Mouse (Mus musculus) forebrain, embryonic 16.5 days (tissue): ENCODE results near the gene Rora. TPM values are rescaled to one million over a fixed set of nuclear protein-coding genes. Genes with fewer than 3 reads are reported as not detected.

Experiments
- ATAC-seq: fragments of 200-750 bp; cut with Nextera tagmentation; 2 replicates; pipeline ENCODE4 v1.8.0; 2017; ENCODE audit warnings: mild to moderate bottlenecking, moderate library complexity
- H3K27ac ChIP-seq: fragments of 300-500 bp; sonication (generic); 2 replicates; pipeline ENCODE4 v1.5.1; 2014; ENCODE audit warnings: low read length, control low read depth
- H3K27me3 ChIP-seq: fragments of 300-500 bp; sonication (generic); replicated peaks from 2 replicates; pipeline ENCODE4 v1.6.1; 2014; ENCODE audit warnings: low read length; ENCODE audit not compliant: control insufficient read depth, insufficient read depth
- H3K36me3 ChIP-seq: fragments of 300-500 bp; sonication (generic); 2 replicates; pipeline ENCODE4 v1.6.1; 2014; ENCODE audit not compliant: control insufficient read depth, insufficient read depth
- H3K4me1 ChIP-seq: fragments of 300-500 bp; sonication (generic); replicated peaks from 2 replicates; pipeline ENCODE4 v1.6.1; 2014; ENCODE audit warnings: low read length; ENCODE audit not compliant: control insufficient read depth, insufficient read depth
- H3K4me2 ChIP-seq: fragments of 300-500 bp; sonication (generic); 2 replicates; pipeline ENCODE4 v1.6.1; 2014; ENCODE audit warnings: mild to moderate bottlenecking, low read length, control low read depth
- H3K4me3 ChIP-seq: fragments of 300-500 bp; sonication (generic); replicated peaks from 2 replicates; pipeline ENCODE4 v1.5.1; 2014; ENCODE audit warnings: mild to moderate bottlenecking, low read length, control low read depth
- H3K9ac ChIP-seq: fragments of 300-500 bp; sonication (generic); replicated peaks from 2 replicates; pipeline ENCODE4 v1.6.1; 2014; ENCODE audit warnings: low read depth, low read length, control low read depth
- H3K9me3 ChIP-seq: fragments of 300-500 bp; sonication (generic); 2 replicates; pipeline ENCODE4 v1.6.1; 2016; ENCODE audit warnings: low read length; ENCODE audit not compliant: control insufficient read depth
- WGBS: fragments of 180-500 bp; shearing (Covaris S2); extraction: QIAGEN DNeasy Blood & Tissue Kit; methylation state at CpG from one replicate; pipeline ENCODE4 v1.1.7; 2014; 5-methylcytosine and 5-hydroxymethylcytosine counted together
- polyA plus RNA-seq: library from polyadenylated mRNA; unstranded; fragments of >200 nt; fragmentation: Nextera tagmentation; extraction: Ambion mirVana; gene quantifications from 2 replicates; pipeline ENCODE4 v1.2.1, GENCODE M21; 2015

The Rora gene
- polyA plus RNA-seq, 1 experiment from 2014 or later: 7.9 TPM

- Histone ChIP-seq H3K27me3 (peaks cover 32% of the 10 kb centered on the region), H3K9me3 (no peaks in the 10 kb centered on the region), H3K4me1 (peaks cover 21% of the 10 kb centered on the region), H3K4me2 (peak overlapping the region; percentile 99), H3K36me3 (no peaks in the 10 kb centered on the region), H3K9ac (peak overlapping the region; percentile 66; the same call in 1 of the 2 replicates), H3K4me3 (peak overlapping the region; percentile 74), H3K27ac (no peak overlapping the region)
- no peak for ATAC-seq
- 2% methylated on average over 29 of the region's 29 CpGs for WGBS
These were observed 637.4 kb downstream of the Rora start for GRCm38 (mm10) chr9:69290881-69291450.

- Histone ChIP-seq H3K27ac (no peak overlapping the region), H3K36me3 (no peaks in the 10 kb centered on the region), H3K4me2 (peak overlapping the region; percentile 99), H3K4me3 (peak overlapping the region; percentile 74), H3K9me3 (no peaks in the 10 kb centered on the region), H3K4me1 (peaks cover 21% of the 10 kb centered on the region), H3K9ac (no peak overlapping the region), H3K27me3 (peaks cover 32% of the 10 kb centered on the region)
- 24% methylated on average over 13 of the region's 13 CpGs for WGBS
- ATAC-seq: no peak
These were observed 637.9 kb downstream of the Rora start for GRCm38 (mm10) chr9:69291451-69291850.

GRCm38 (mm10) chr9:69292353-69292752 is 638.8 kb downstream of the Rora start:
- no peak overlapping the region for H3K4me2 ChIP-seq
- H3K9me3 ChIP-seq: no peaks in the 10 kb centered on the region
- ATAC-seq: no peak
- 53% methylated on average over 5 of the region's 5 CpGs for WGBS
- H3K9ac ChIP-seq: no peak overlapping the region
- H3K36me3 ChIP-seq: no peaks in the 10 kb centered on the region
- no peak overlapping the region for H3K27ac ChIP-seq
- H3K27me3 ChIP-seq: peaks cover 32% of the 10 kb centered on the region
- no peak overlapping the region for H3K4me3 ChIP-seq
- peaks cover 21% of the 10 kb centered on the region for H3K4me1 ChIP-seq

- no peak overlapping the region for H3K4me3 ChIP-seq
- H3K9ac ChIP-seq: no peak overlapping the region
- no peak overlapping the region for H3K27ac ChIP-seq
- no peak overlapping the region for H3K4me2 ChIP-seq
- ATAC-seq: no peak
- peaks cover 32% of the 10 kb centered on the region for H3K27me3 ChIP-seq
- H3K36me3 ChIP-seq: no peaks in the 10 kb centered on the region
- H3K4me1 ChIP-seq: peaks cover 21% of the 10 kb centered on the region
- whole genome bisulfite sequencing: 66% methylated on average over 12 of the region's 12 CpGs
- no peaks in the 10 kb centered on the region for H3K9me3 ChIP-seq
These were observed 639.4 kb downstream of the Rora start for GRCm38 (mm10) chr9:69292776-69293687.

GRCm38 (mm10) chr9:69293688-69294074 is 640.1 kb downstream of the Rora start:
- peaks cover 21% of the 10 kb centered on the region for H3K4me1 ChIP-seq
- H3K27me3 ChIP-seq: peaks cover 32% of the 10 kb centered on the region
- no peaks in the 10 kb centered on the region for H3K36me3 ChIP-seq
- H3K4me2 ChIP-seq: no peak overlapping the region
- WGBS: 78% methylated on average over 8 of the region's 8 CpGs
- H3K4me3 ChIP-seq: no peak overlapping the region
- no peaks in the 10 kb centered on the region for H3K9me3 ChIP-seq
- H3K27ac ChIP-seq: no peak overlapping the region
- ATAC-seq: no peak
- H3K9ac ChIP-seq: no peak overlapping the region

GRCm38 (mm10) chr9:69294426-69294825 is 640.8 kb downstream of the Rora start:
- Histone ChIP-seq H3K9me3 (no peaks in the 10 kb centered on the region), H3K4me3 (no peak overlapping the region), H3K27ac (no peak overlapping the region), H3K4me1 (peaks cover 16% of the 10 kb centered on the region), H3K36me3 (no peaks in the 10 kb centered on the region), H3K27me3 (peaks cover 32% of the 10 kb centered on the region), H3K4me2 (no peak overlapping the region), H3K9ac (no peak overlapping the region)
- 88% methylated on average over 5 of the region's 5 CpGs for WGBS
- no peak for ATAC-seq

GRCm38 (mm10) chr9:69294856-69295255 is 641.3 kb downstream of the Rora start:
- WGBS: 90% methylated on average over 14 of the region's 14 CpGs
- no peak overlapping the region for H3K4me3 ChIP-seq
- H3K9me3 ChIP-seq: no peaks in the 10 kb centered on the region
- H3K27ac ChIP-seq: no peak overlapping the region
- no peak for ATAC-seq
- H3K27me3 ChIP-seq: peaks cover 32% of the 10 kb centered on the region
- no peaks in the 10 kb centered on the region for H3K36me3 ChIP-seq
- H3K4me1 ChIP-seq: peaks cover 15% of the 10 kb centered on the region
- H3K4me2 ChIP-seq: no peak overlapping the region
- no peak overlapping the region for H3K9ac ChIP-seq

- Histone ChIP-seq H3K36me3 (no peaks in the 10 kb centered on the region), H3K4me1 (peaks cover 5% of the 10 kb centered on the region), H3K9ac (no peak overlapping the region), H3K27ac (no peak overlapping the region), H3K4me2 (no peak overlapping the region), H3K27me3 (peaks cover 25% of the 10 kb centered on the region), H3K4me3 (no peak overlapping the region), H3K9me3 (no peaks in the 10 kb centered on the region)
- ATAC-seq: no peak
- 92% methylated on average over 3 of the region's 3 CpGs for WGBS
These were observed 642.2 kb downstream of the Rora start for GRCm38 (mm10) chr9:69295826-69296225.

- peaks cover 22% of the 10 kb centered on the region for H3K27me3 ChIP-seq
- no peak overlapping the region for H3K4me3 ChIP-seq
- WGBS: 7% methylated on average over 2 of the region's 2 CpGs
- no peaks in the 10 kb centered on the region for H3K9me3 ChIP-seq
- H3K4me2 ChIP-seq: no peak overlapping the region
- no peak for ATAC-seq
- no peak overlapping the region for H3K9ac ChIP-seq
- H3K36me3 ChIP-seq: no peaks in the 10 kb centered on the region
- no peaks in the 10 kb centered on the region; the same call in none of the 2 replicates for H3K4me1 ChIP-seq
- no peak overlapping the region for H3K27ac ChIP-seq
These were observed 642.8 kb downstream of the Rora start for GRCm38 (mm10) chr9:69296418-69296817.
